In the genomic region with DNA sequence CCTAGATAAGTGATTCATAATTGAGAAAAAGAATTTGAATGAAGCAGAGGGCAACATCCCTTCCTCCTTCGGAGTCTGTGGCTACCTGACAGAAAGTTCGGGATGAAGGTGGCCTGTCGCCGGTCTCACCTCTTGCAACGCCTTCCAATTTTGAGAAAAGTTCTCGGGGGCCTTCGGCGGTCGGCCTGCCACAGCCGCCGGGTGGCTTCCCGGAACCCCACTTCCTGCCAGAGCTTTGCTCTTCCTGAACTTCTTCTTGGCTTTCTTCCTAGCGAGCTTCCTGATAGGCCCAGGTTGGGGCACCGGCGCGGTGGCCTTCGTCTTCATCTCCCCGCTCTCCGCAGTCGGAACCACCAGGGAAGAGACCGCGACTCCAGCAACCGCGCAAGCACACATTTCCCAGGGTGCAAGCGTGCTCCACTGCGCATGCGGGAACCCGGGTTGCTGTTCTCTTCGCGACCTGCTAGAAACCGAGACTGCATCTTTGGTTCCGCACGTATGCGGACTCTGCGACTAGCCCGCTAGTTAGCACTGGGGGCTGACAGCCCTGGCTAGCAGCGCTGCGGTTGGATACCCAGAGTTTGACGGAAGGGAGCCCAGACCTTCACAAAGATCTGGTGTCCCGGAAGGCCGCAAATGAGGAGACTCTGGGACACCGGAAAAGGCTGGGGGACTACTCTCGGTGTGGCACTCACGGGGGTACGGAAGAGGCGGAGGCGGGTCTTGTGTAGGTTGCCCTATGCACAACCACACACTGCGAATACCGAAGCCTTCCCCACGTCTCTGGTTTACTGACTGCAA, we compare ENCODE assay signal across 8 mouse cellular contexts. TPM values are rescaled to one million over a fixed set of nuclear protein-coding genes. Genes with fewer than 3 reads are reported as not detected.
A peak's percentile ranks its signal among the peaks of the same experiment; 100 is the strongest.
DNase-seq lines count a peak whose midpoint lies in the region; ATAC-seq and TF ChIP-seq lines count a peak whose summit lies in the region.

A gene (minus strand): TSS at position 464 of the 801 bp plus-strand sequence.

- intact Hi-C loops in heart, postnatal 36 days (cut with DNase I) = loop anchor here (2.0 kb wide), 2 partner anchors 29 to 61 kb away; a partner anchor contains a TSS

- peaks cover 0 to 5% of the 10 kb centered on the region in 2 experiments; a peak in 1 of 4 replicates for H3K4me1 ChIP-seq in ES-E14 (ENCODE audit: control insufficient read depth in 2 of 2, insufficient read depth in 2 of 2, low read length in 2 of 2, poor library complexity in 1 of 2)
- H3K4me1 ChIP-seq in forebrain, embryonic 16.5 days (replicated peaks; ENCODE audit: control insufficient read depth, insufficient read depth, low read length) = peaks cover 27% of the 10 kb centered on the region
- no peaks in the 10 kb centered on the region for H3K4me1 ChIP-seq in lung, embryonic 14.5 days (ENCODE audit: insufficient read depth)
- H3K4me1 ChIP-seq in olfactory bulb, adult 2 months (ENCODE audit: control insufficient read depth, insufficient read depth, low read length) = peaks cover 10% of the 10 kb centered on the region; the same call in 1 of the 2 replicates
- H3K4me1 ChIP-seq in thymus, adult 2 months (replicated peaks; ENCODE audit: control insufficient read depth, insufficient read depth, low read length) = peaks cover 14% of the 10 kb centered on the region

- in situ Hi-C loops in ES-E14 (cut with MboI; ENCODE audit: low sequenced_read_pairs in 2 of 2, unreplicated experiment in 2 of 2) = no loop called here

- peak; percentile 50 for TF ChIP-seq POLR2A in olfactory bulb, adult 2 months (IDR thresholded peaks at IDR 0.05; ENCODE audit: insufficient read depth, low read depth, low read length)
- peak; percentile 65 for TF ChIP-seq POLR2A in thymus, adult 2 months (IDR thresholded peaks at IDR 0.05; ENCODE audit: control insufficient read depth, extremely low read depth, insufficient read depth, low read length, poor library complexity)

- no peaks in the 10 kb centered on the region for H3K27me3 ChIP-seq in forebrain, embryonic 16.5 days (replicated peaks; ENCODE audit: control insufficient read depth, insufficient read depth, low read length)
- no peaks in the 10 kb centered on the region for H3K27me3 ChIP-seq in lung, embryonic 14.5 days (ENCODE audit: insufficient read depth, low read length)
- H3K27me3 ChIP-seq in thymus, adult 2 months (ENCODE audit: control insufficient read depth, insufficient read depth, low read length) = no peaks in the 10 kb centered on the region

- peak within 1 kb of the TSS; percentile 79 to 93 for H3K4me3 ChIP-seq in ES-E14 (ENCODE audit: insufficient read depth in 1 of 2, low read depth in 1 of 2, low read length in 2 of 2, poor library complexity in 1 of 2, severe bottlenecking in 1 of 2)
- H3K4me3 ChIP-seq in forebrain, embryonic 16.5 days (replicated peaks; ENCODE audit: low read length) = peak within 1 kb of the TSS; percentile 77
- H3K4me3 ChIP-seq in layer of hippocampus, adult 2 months = peak within 1 kb of the TSS; percentile 72
- peak within 1 kb of the TSS; percentile 76 for H3K4me3 ChIP-seq in lung, embryonic 14.5 days (ENCODE audit: low read depth, low read length)
- H3K4me3 ChIP-seq in olfactory bulb, adult 2 months (ENCODE audit: insufficient read depth, low read depth, low read length) = peak within 1 kb of the TSS; percentile 83
- peak within 1 kb of the TSS; percentile 86 for H3K4me3 ChIP-seq in thymus, adult 2 months (ENCODE audit: control insufficient read depth, insufficient read depth, low read length)

- H3K27ac ChIP-seq in ES-E14 (ENCODE audit: insufficient read depth, low read depth, low read length, poor library complexity, severe bottlenecking) = peak within 1 kb of the TSS; percentile 89
- peak within 1 kb of the TSS; percentile 91 for H3K27ac ChIP-seq in forebrain, embryonic 16.5 days (ENCODE audit: low read length)
- H3K27ac ChIP-seq in layer of hippocampus, adult 2 months = peak within 1 kb of the TSS; percentile 98
- H3K27ac ChIP-seq in lung, embryonic 14.5 days (ENCODE audit: low read depth) = peak within 1 kb of the TSS; percentile 99
- H3K27ac ChIP-seq in olfactory bulb, adult 2 months (ENCODE audit: insufficient read depth, low read depth, low read length) = peak within 1 kb of the TSS; percentile 87
- peak within 1 kb of the TSS; percentile 79 for H3K27ac ChIP-seq in thymus, adult 2 months (ENCODE audit: control insufficient read depth, insufficient read depth, low read length)

- H3K9ac ChIP-seq in ES-E14 (ENCODE audit: insufficient read depth, low read depth, low read length, poor library complexity, severe bottlenecking) = peak within 1 kb of the TSS; percentile 89
- H3K9ac ChIP-seq in forebrain, embryonic 16.5 days (replicated peaks; ENCODE audit: low read depth, low read length) = peak within 1 kb of the TSS; percentile 74
- peak within 1 kb of the TSS; percentile 91 for H3K9ac ChIP-seq in lung, embryonic 14.5 days

- peak; percentile 99 for ATAC-seq in forebrain, embryonic 16.5 days
- peak; percentile 97 for ATAC-seq in lung, embryonic 14.5 days (ENCODE audit: insufficient read depth)

- H3K4me2 ChIP-seq in forebrain, embryonic 16.5 days (ENCODE audit: low read length) = peak within 1 kb of the TSS; percentile 94
- H3K4me2 ChIP-seq in lung, embryonic 14.5 days = peak within 1 kb of the TSS; percentile 90

- peaks cover 22% of the 10 kb centered on the region for H3K36me3 ChIP-seq in ES-E14 (ENCODE audit: control insufficient read depth, insufficient read depth, low read length, poor library complexity, severe bottlenecking)
- no peaks in the 10 kb centered on the region for H3K36me3 ChIP-seq in forebrain, embryonic 16.5 days (ENCODE audit: control insufficient read depth, insufficient read depth)
- H3K36me3 ChIP-seq in lung, embryonic 14.5 days (ENCODE audit: insufficient read depth) = peaks cover 30% of the 10 kb centered on the region
- H3K36me3 ChIP-seq in thymus, adult 2 months (ENCODE audit: control insufficient read depth, insufficient read depth, low read length) = peaks cover 17% of the 10 kb centered on the region

- no peaks in the 10 kb centered on the region for H3K9me3 ChIP-seq in ES-E14 (ENCODE audit: control insufficient read depth, insufficient read depth, low read depth, low read length)
- H3K9me3 ChIP-seq in forebrain, embryonic 16.5 days (ENCODE audit: control insufficient read depth, low read length) = no peaks in the 10 kb centered on the region
- H3K9me3 ChIP-seq in lung, embryonic 14.5 days (ENCODE audit: low read depth, low read length) = no peaks in the 10 kb centered on the region

- TF ChIP-seq CTCF in layer of hippocampus, adult 2 months (conservative IDR thresholded peaks at IDR 0.05) = peak; percentile 32
- no peak for TF ChIP-seq CTCF in lung, embryonic 14.5 days (IDR thresholded peaks at IDR 0.05; ENCODE audit: low read depth)
- TF ChIP-seq CTCF in olfactory bulb, adult 2 months (IDR thresholded peaks at IDR 0.05; ENCODE audit: insufficient read depth, low read depth, low read length) = no peak
- TF ChIP-seq CTCF in thymus, adult 2 months (IDR thresholded peaks at IDR 0.05; ENCODE audit: borderline replicate concordance, control insufficient read depth, extremely low read depth, insufficient read depth, low read length, poor library complexity) = no peak

- under 1% methylated on average over 50 of the region's 50 CpGs for whole genome bisulfite sequencing in forebrain, embryonic 16.5 days
- under 1% methylated on average over 50 of the region's 50 CpGs for WGBS in lung, embryonic 14.5 days
- WGBS in olfactory bulb, adult 2 months = under 1% methylated on average over 50 of the region's 50 CpGs
- under 1% methylated on average over 50 of the region's 50 CpGs for WGBS in thymus, adult 2 months

- peak; percentile 92 for DNase-seq in ES-E14 (ENCODE audit: low read depth, low spot score)
- peak; percentile 94 for DNase-seq in cerebellum, adult 11-12 months
- DNase-seq in heart, postnatal 36 days = peak; percentile 92 to 97
- peak; percentile 96 for DNase-seq in layer of hippocampus, adult 2 months (ENCODE audit: low spot score in 2 of 2)
- peak; percentile 98 for DNase-seq in lung, embryonic 14.5 days
- DNase-seq in thymus, adult 2 months = peak; percentile 87

TF ChIP-seq in ES-E14, 5 proteins besides CTCF, POLR2A, EP300 and RAD21:
- TF ChIP-seq HCFC1 (IDR thresholded peaks at IDR 0.05; ENCODE audit: borderline replicate concordance, insufficient read depth, low read length) (peak; percentile 72; the same call in 1 of the 2 replicates), CHD2 (IDR thresholded peaks at IDR 0.05; ENCODE audit: low read depth, low read length) (no peak)
TF ChIP-seq in ES-E14: peak in this region for 1.

RNA-seq across cellular contexts. Expression of the gene that starts here (rescaled TPM):
- 56.7 and 57.6 TPM in 2 replicates for total RNA-seq in ES-E14 (2012; rRNA removed)
- 39.5 and 40.2 TPM in 2 replicates for polyA plus RNA-seq in forebrain, embryonic 16.5 days (2015; fragmentation: Nextera tagmentation; extraction: Ambion mirVana)
- 10 to 100 TPM; 10.9 to 12.4 TPM for total RNA-seq in heart, postnatal 36 days (2021)
- total RNA-seq in layer of hippocampus, adult 2 months (2021) = 10 to 100 TPM; 57.4 to 62.2 TPM
- polyA plus RNA-seq in lung, embryonic 14.5 days (2014; fragmentation: Nextera tagmentation; extraction: Ambion mirVana) = 44.9 and 48.3 TPM in 2 replicates
- not detected in 2 replicates for polyA plus RNA-seq in olfactory bulb, adult 2 months (2012; ENCODE audit: insufficient read depth, insufficient read length, low replicate concordance, missing spikeins)
- polyA plus RNA-seq in thymus, adult 2 months (2012; rRNA removed) = 49.7 and 56.2 TPM in 2 replicates

Comparison
In these comparisons a context has a peak if more than half of its experiments do, and no peak if none do; other contexts are left out.
1. Peak in every context shown above with its lines: DNase-seq, ATAC-seq, H3K4me3 ChIP-seq and H3K27ac ChIP-seq.